Mouse (Mus musculus) neural tube, embryonic 11.5 days (tissue): Measurements from ENCODE around the gene Sclt1. TPM values are rescaled to one million over a fixed set of nuclear protein-coding genes. Genes with fewer than 3 reads are reported as not detected.
A peak's percentile ranks its signal among the peaks of the same experiment; 100 is the strongest.
"Not testable (repeated sequence)": the region's sequence is repeated elsewhere in the genome, so short reads cannot be mapped to it uniquely, and the experiment has no call there.

ENCODE experiments used
- ATAC-seq: fragments of 200-750 bp; cut with Nextera tagmentation; 2 replicates; pipeline ENCODE4 v1.8.0; 2017; ENCODE audit warnings: moderate number of reproducible peaks, mild to moderate bottlenecking, moderate TSS enrichment, moderate library complexity; ENCODE audit not compliant: insufficient read depth, low FRiP score, low TSS enrichment
- DNase-seq: peaks from one replicate; pipeline ENCODE4 v3.0.0-alpha.2; 2015; ENCODE audit warnings: low spot score
- H3K27ac ChIP-seq: fragments of 300-500 bp; sonication (generic); 2 replicates; pipeline ENCODE4 v1.5.1; 2014; ENCODE audit warnings: low read depth, mild to moderate bottlenecking, low read length
- H3K27me3 ChIP-seq: fragments of 300-500 bp; sonication (generic); 2 replicates; pipeline ENCODE4 v1.6.1; 2014; ENCODE audit warnings: mild to moderate bottlenecking, low read length, mixed read lengths; ENCODE audit not compliant: control insufficient read depth, insufficient read depth
- H3K36me3 ChIP-seq: fragments of 300-500 bp; sonication (generic); 2 replicates; pipeline ENCODE4 v1.6.1; 2014; ENCODE audit warnings: mild to moderate bottlenecking, low read length, moderate library complexity, mixed read lengths; ENCODE audit not compliant: control insufficient read depth, insufficient read depth
- H3K4me1 ChIP-seq: fragments of 300-500 bp; sonication (generic); 2 replicates; pipeline ENCODE4 v1.6.1; 2014; ENCODE audit warnings: low read length, mixed read lengths; ENCODE audit not compliant: control insufficient read depth, insufficient read depth
- H3K4me2 ChIP-seq: fragments of 300-500 bp; sonication (generic); 2 replicates; pipeline ENCODE4 v1.6.1; 2014; ENCODE audit warnings: low read depth, mild to moderate bottlenecking, moderate library complexity
- H3K4me3 ChIP-seq: fragments of 300-500 bp; sonication (generic); 2 replicates; pipeline ENCODE4 v1.5.1; 2014; ENCODE audit warnings: low read depth, low read length
- H3K9ac ChIP-seq: fragments of 300-500 bp; sonication (generic); 2 replicates; pipeline ENCODE4 v1.6.1; 2014; ENCODE audit warnings: mild to moderate bottlenecking, low read length
- H3K9me3 ChIP-seq: fragments of 300-500 bp; sonication (generic); 2 replicates; pipeline ENCODE4 v1.6.1; 2016; ENCODE audit warnings: low read length; ENCODE audit not compliant: control insufficient read depth
- WGBS: fragments of 180-500 bp; shearing (Covaris S2); extraction: QIAGEN DNeasy Blood & Tissue Kit; methylation state at CpG from one replicate; pipeline ENCODE4 v1.1.7; 2014; 5-methylcytosine and 5-hydroxymethylcytosine counted together
- polyA plus RNA-seq: library from polyadenylated mRNA; unstranded; fragments of >200 nt; fragmentation: Nextera tagmentation; extraction: Ambion mirVana; gene quantifications from 2 replicates; pipeline ENCODE4 v1.2.1, GENCODE M21; 2014

Sclt1 gene
- polyA plus RNA-seq, result 20.8 and 23.6 TPM in 2 replicates

DNA sequence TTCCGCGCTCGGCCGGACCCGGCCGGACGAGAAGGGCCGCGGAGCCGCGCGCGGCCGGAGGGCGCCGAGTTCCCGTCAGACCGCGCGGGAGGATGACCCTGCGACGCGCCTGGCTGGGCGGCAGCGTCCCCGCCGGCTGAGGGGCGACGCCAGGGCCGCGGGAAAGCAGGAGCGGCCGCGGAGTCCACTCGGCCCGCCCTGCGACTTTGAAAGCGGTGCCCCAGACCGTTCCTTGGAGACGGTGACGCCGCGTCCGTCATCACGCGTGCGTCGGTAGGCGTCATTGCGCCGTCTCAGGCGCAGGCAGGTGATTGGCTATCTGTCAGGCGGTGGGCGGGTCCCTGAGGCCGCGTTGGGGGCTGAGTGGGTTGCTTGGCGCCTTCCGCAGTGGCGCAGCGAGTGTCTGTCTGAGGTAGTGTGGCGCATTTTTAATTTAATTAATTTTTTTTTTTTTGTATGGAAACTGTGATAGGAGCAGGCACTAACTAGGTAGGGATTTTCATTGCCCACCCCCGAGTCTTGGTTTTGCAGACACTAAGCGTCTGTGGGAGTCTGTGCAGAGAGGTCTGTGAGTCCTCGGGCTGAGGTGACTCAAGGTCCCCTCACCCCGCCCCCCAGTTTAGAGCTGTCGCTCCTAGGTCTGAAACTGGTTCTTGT lies at the start of gene Sclt1, which contains the start of gene D3Ertd751e:
Gene Sclt1, minus strand, starts transcription at position 237 of the 657 bp plus-strand sequence.
Gene D3Ertd751e, plus strand, starts transcription at position 334 of the 657 bp plus-strand sequence.
- peak; percentile 98 for DNase-seq
- Histone ChIP-seq H3K27me3 (no peaks in the 10 kb centered on the region), H3K9ac (peak within 1 kb of the TSS; percentile 92), H3K4me3 (peak within 1 kb of the TSS; percentile 70), H3K4me1 (peaks cover 8% of the 10 kb centered on the region; the same call in 1 of the 2 replicates), H3K27ac (peak within 1 kb of the TSS; percentile 95), H3K9me3 (no peaks in the 10 kb centered on the region), H3K4me2 (peak within 1 kb of the TSS; percentile 71), H3K36me3 (no peaks in the 10 kb centered on the region)
- peak; percentile 99 for ATAC-seq
- WGBS, result under 1% methylated on average over 66 of the region's 66 CpGs

DNA sequence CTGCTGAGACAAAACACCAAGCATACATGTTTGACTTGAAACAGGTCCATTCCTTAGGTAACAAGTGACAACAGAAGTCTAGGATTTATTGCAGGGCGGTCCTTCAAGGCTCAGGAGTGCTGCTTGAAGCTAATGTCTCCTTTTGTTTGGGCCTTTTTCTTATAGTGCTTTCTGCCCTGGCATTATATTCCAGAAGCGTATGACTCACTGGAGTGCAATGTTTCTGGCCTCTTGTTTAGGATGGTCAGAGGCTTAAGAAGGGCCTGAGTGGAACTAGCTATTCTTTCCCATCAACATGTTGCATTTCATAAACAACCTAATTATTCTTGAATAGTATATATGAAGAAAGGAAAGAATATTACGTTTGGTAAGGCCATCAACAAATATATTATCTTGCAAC lies 19.8 kb upstream of the Sclt1 start:
- Histone ChIP-seq H3K4me3 (no peak overlapping the region), H3K27ac (no peak overlapping the region), H3K27me3 (no peaks in the 10 kb centered on the region), H3K9ac (no peak overlapping the region), H3K9me3 (no peaks in the 10 kb centered on the region), H3K4me1 (no peaks in the 10 kb centered on the region), H3K36me3 (no peaks in the 10 kb centered on the region), H3K4me2 (no peak overlapping the region)
- WGBS, result 91% methylated on average over 3 of the region's 3 CpGs
- no peak for DNase-seq
- no peak for ATAC-seq

DNA sequence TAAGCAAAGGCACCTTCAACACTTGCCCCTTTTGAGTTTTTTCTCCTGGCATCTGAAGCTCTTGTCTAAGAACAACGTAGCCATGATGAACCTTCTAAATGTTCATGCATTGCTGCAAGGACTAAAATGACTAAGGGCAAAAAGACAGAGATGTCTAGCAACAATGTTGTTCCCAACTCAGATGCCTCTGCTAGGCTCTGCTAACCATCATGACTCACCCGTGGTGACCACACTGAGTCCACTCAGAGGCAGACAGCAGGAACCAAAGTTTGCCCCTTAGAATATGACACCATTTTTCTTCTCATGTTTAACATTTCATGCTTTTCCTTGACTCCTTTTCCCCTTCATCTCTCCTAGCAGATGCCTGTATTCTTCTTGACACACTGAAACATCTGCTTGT lies 12.2 kb upstream of the Sclt1 start:
- Histone ChIP-seq H3K27me3 (no peaks in the 10 kb centered on the region), H3K4me2 (no peak overlapping the region), H3K9me3 (no peaks in the 10 kb centered on the region), H3K4me3 (no peak overlapping the region), H3K36me3 (no peaks in the 10 kb centered on the region), H3K4me1 (no peaks in the 10 kb centered on the region), H3K9ac (no peak overlapping the region), H3K27ac (no peak overlapping the region)
- ATAC-seq, result no peak
- no peak for DNase-seq
- 70% methylated on average over 2 of the region's 2 CpGs for WGBS

DNA sequence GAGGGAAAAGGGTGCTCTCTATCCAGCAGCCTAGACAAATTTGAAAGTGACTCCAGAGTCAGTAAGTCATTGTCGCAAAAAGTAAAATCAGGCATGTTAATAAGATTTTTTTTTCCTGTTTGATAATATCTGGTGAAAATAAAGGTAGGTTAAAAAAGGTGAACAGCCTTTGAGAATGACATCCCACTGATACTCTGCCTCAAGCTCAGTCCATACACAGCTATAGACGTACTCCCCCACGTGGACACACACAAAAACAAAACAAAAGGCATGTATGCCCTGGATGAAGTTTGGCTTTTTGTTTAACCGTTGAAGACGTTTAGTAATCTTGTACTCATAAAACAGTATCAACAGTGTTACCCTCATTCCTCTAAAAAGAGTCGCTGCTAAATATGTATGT lies 1.1 kb upstream of the Sclt1 start:
- H3K4me2 ChIP-seq, result peak overlapping the region; percentile 64
- H3K9ac ChIP-seq, result no peak overlapping the region
- no peak overlapping the region for H3K27ac ChIP-seq
- H3K4me1 ChIP-seq, result peaks cover 8% of the 10 kb centered on the region; the same call in 1 of the 2 replicates
- WGBS, result 55% methylated on average over 6 of the region's 6 CpGs
- DNase-seq (no peak), ATAC-seq (no peak)
- H3K9me3 ChIP-seq, result no peaks in the 10 kb centered on the region
- H3K4me3 ChIP-seq, result no peak overlapping the region
- no peaks in the 10 kb centered on the region for H3K36me3 ChIP-seq
- H3K27me3 ChIP-seq, result no peaks in the 10 kb centered on the region

DNA sequence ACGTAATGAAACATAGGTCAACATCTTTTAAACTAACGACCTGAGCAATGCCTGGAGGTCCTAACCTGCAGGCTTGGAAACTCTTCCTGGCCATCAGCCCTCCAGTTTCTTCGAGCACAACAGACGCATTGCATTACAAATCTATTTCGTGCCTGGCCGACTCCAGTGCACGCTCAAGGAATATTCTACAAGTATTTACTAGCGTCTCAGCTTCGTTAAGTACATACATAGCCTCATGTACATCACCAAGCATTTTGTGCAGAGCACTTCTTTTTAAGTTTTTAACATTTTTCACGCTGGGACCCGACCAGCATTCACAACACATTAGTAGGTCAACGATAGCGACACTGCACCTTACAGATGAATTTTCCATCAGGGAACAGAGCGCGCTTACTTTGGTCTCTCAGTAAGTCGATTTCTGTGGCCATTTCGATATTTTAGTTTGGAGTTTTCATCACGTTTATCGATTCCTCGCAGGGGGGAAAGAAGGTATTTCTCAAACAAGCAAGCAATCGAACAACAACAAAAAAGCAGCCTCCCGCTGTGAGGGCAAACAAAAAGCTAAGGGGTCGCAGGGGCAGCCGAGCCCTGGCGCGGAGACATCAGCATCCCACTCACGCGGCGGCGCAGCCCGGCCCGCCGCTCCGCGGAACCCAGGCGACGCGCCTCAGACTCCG lies 575 bp downstream of the Sclt1 start:
- no peaks in the 10 kb centered on the region for H3K36me3 ChIP-seq
- H3K9ac ChIP-seq, result peak overlapping the region; percentile 92
- WGBS, result under 1% methylated on average over 39 of the region's 39 CpGs
- no peaks in the 10 kb centered on the region for H3K27me3 ChIP-seq
- H3K4me1 ChIP-seq, result peaks cover 8% of the 10 kb centered on the region; the same call in 1 of the 2 replicates
- H3K9me3 ChIP-seq, result no peaks in the 10 kb centered on the region
- H3K4me3 ChIP-seq, result peak overlapping the region; percentile 70
- peak overlapping the region; percentile 71 for H3K4me2 ChIP-seq
- H3K27ac ChIP-seq, result peak overlapping the region; percentile 95
- no peak for DNase-seq
- peak; percentile 79 for ATAC-seq

DNA sequence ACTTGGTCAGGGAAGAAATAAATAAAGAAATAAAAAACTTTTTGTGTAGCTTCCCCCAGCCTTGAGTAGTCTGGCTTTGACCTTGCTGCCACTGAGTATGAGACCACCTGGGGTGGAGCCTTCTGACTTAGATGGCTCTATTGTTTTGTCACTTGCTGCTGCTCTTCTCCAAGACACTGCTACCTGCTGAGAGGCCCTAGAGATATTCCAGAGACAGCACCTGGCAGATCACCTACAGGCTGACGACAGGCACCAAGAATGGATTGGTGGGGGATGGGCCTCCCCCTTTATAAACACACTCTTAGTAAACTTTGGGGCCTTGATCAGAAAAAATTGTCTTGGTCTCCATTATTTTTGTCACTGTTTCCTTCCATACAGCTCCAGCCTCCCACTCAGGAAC lies 46.6 kb downstream of the Sclt1 start:
- Histone ChIP-seq H3K9me3 (no peaks in the 10 kb centered on the region), H3K9ac (no peak overlapping the region), H3K4me1 (no peaks in the 10 kb centered on the region), H3K27me3 (no peaks in the 10 kb centered on the region), H3K27ac (no peak overlapping the region), H3K4me2 (no peak overlapping the region), H3K4me3 (no peak overlapping the region), H3K36me3 (no peaks in the 10 kb centered on the region)
- ATAC-seq (no peak), DNase-seq (no peak)
- 56% methylated on average over 1 of the region's 1 CpGs for WGBS

DNA sequence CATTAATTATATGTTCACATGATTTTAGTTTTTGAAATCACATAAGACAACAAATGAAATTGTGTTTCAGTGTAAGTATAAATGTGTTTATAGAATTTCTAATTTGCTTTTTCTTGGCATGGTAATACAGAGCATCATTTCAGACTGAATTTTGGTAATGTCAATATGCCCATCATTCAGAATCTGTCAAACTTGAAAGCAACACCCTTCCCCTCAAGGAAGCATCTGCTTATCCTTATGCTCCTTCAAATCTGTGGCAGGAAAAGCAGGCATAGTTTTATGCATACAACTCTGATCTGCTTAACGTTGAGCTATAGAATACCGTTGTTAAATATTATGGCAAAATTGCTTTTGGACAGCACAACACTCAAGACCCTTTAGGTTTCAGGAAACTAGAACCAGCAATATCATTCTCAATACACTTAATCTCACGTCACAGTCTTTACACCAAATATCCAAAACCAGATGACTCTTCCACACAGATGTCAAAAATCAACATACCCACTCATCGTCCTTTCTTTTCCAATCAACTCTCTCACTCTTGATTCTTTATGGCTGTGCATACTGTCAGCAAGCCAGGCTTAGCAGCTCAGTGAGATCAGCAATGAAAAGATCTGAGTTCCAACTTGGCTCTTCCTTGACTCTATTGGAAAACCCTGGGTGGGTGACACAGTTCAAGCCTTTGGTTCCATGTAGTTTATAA lies 49.7 kb downstream of the Sclt1 start:
- H3K4me3 ChIP-seq, result no peak overlapping the region
- no peaks in the 10 kb centered on the region for H3K36me3 ChIP-seq
- no peak for ATAC-seq
- 90% methylated on average over 4 of the region's 4 CpGs for WGBS
- H3K4me1 ChIP-seq, result no peaks in the 10 kb centered on the region
- no peak for DNase-seq
- H3K27ac ChIP-seq, result no peak overlapping the region
- H3K9ac ChIP-seq, result no peak overlapping the region
- H3K9me3 ChIP-seq, result no peaks in the 10 kb centered on the region
- H3K4me2 ChIP-seq, result no peak overlapping the region
- no peaks in the 10 kb centered on the region for H3K27me3 ChIP-seq

DNA sequence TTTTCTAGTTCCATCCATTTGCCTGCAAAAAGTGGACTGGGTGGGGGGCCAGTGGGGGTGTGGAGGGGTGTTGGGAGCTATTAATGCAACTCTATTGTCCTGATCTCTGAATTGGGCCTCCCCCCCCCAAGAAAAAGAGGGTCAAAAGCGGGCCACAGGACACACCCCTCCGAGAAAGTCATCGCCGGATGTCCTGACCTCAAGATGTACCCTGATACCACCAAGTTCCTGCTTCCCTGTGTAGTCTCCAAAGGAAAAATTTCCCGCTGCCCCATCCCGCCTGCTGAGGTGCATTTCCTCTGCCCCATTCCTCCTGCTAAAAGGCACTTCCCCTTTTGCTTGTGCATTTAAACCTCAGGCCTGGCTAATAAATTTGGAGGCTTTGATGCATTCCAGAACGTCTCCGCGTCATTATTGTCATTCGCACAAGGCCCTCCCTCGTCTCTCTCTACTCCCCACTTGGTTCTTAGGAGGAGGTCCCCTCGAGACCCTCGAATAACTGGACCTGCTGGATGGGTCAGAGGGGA lies 52.1 kb downstream of the Sclt1 start:
- H3K27ac ChIP-seq, H3K36me3 ChIP-seq, H3K9me3 ChIP-seq, H3K9ac ChIP-seq, ATAC-seq, H3K4me3 ChIP-seq, H3K4me2 ChIP-seq, H3K4me1 ChIP-seq, H3K27me3 ChIP-seq: not testable (repeated sequence)
- DNase-seq, result peak; percentile 12
- WGBS, result 88% methylated on average over 13 of the region's 13 CpGs
